Mouse (Mus musculus): ENCODE results near the gene Tmem50b. TPM values are rescaled to one million over a fixed set of nuclear protein-coding genes. Genes with fewer than 3 reads are reported as not detected.
A peak's percentile ranks its signal among the peaks of the same experiment; 100 is the strongest.

Tmem50b gene
- total and polyA plus RNA-seq, 2 experiments from 2014 or later, result 79.6 to 114 TPM

DNA sequence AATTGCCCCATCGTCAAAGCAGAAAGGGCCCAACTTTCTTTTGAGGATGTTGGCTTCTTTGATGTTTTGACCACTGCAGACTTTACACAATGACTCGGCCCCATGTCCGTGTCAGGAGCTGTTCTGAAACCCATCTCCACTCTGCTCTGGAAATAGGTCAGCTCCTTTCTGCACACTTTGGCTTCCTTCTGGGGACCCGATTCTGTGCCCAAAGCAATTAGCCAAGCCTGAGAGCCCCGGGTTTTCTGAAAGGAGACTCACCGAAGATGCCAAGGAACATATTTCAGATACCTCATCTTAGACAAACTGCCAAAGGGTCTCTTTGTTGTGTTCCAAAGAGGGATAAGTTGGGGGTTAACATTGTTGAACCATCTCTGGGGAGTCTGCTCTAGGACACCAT lies 17.0 kb upstream of the Tmem50b start:
- Histone ChIP-seq H3K4me1 (ENCODE audit: insufficient read depth, low read length) (no peaks in the 10 kb centered on the region), H3K4me2 (ENCODE audit: low read depth, low read length) (no peak overlapping the region), H3K9me3 (ENCODE audit: low read length) (no peaks in the 10 kb centered on the region), H3K4me3 (ENCODE audit: low read length) (no peak overlapping the region), H3K27ac (no peak overlapping the region), H3K36me3 (ENCODE audit: insufficient read depth, low read length) (no peaks in the 10 kb centered on the region), H3K9ac (replicated peaks; ENCODE audit: low read length) (no peak overlapping the region), H3K27me3 (ENCODE audit: insufficient read depth, low read length) (no peaks in the 10 kb centered on the region)
- 66% methylated on average over 6 of the region's 6 CpGs for WGBS
- DNase-seq (ENCODE audit: low spot score) (no peak), ATAC-seq (no peak)
- TF ChIP-seq CTCF (IDR thresholded peaks at IDR 0.05; ENCODE audit: low read depth), result no peak

DNA sequence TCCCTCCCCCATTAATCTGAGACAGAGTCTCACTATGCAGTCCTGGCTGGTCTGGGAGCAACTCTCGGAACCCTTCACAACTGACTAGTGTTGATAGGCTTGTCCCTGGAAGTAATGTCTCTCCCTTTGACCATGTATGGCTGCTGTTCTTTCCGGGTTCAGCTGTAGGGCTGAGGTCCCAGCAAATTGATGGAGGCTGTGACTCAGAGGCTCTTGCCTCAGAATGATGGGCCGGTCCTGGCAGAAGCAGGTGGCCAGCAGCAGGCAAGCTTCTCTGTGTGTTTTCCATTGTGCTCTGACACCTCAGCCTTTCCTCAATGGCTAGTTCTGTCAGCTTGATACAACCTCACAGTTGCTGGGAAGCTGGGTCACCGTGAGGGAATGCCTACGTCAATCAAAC lies 14.9 kb upstream of the Tmem50b start:
- Histone ChIP-seq H3K9ac (replicated peaks; ENCODE audit: low read length) (no peak overlapping the region), H3K36me3 (ENCODE audit: insufficient read depth, low read length) (no peaks in the 10 kb centered on the region), H3K4me1 (ENCODE audit: insufficient read depth, low read length) (no peaks in the 10 kb centered on the region), H3K4me3 (ENCODE audit: low read length) (no peak overlapping the region), H3K9me3 (ENCODE audit: low read length) (no peaks in the 10 kb centered on the region), H3K27me3 (ENCODE audit: insufficient read depth, low read length) (no peaks in the 10 kb centered on the region), H3K4me2 (ENCODE audit: low read depth, low read length) (no peak overlapping the region), H3K27ac (no peak overlapping the region)
- no peak for TF ChIP-seq CTCF (IDR thresholded peaks at IDR 0.05; ENCODE audit: low read depth)
- DNase-seq (ENCODE audit: low spot score) (no peak), ATAC-seq (no peak)
- WGBS, result 59% methylated on average over 5 of the region's 5 CpGs

- DNase-seq (ENCODE audit: low spot score) (no peak), ATAC-seq (no peak)
- Histone ChIP-seq H3K27me3 (ENCODE audit: insufficient read depth, low read length) (no peaks in the 10 kb centered on the region), H3K4me3 (ENCODE audit: low read length) (no peak overlapping the region), H3K27ac (no peak overlapping the region), H3K9ac (replicated peaks; ENCODE audit: low read length) (no peak overlapping the region), H3K4me1 (ENCODE audit: insufficient read depth, low read length) (no peaks in the 10 kb centered on the region), H3K4me2 (ENCODE audit: low read depth, low read length) (no peak overlapping the region), H3K9me3 (ENCODE audit: low read length) (no peaks in the 10 kb centered on the region), H3K36me3 (ENCODE audit: insufficient read depth, low read length) (no peaks in the 10 kb centered on the region)
- 68% methylated on average over 11 of the region's 11 CpGs for WGBS
- no peak for TF ChIP-seq CTCF (IDR thresholded peaks at IDR 0.05; ENCODE audit: low read depth)
These were observed 13.6 kb upstream of the Tmem50b start for GRCm38 (mm10) chr16:91611248-91611647.

- Histone ChIP-seq H3K4me3 (ENCODE audit: low read length) (no peak overlapping the region), H3K9ac (replicated peaks; ENCODE audit: low read length) (no peak overlapping the region), H3K27ac (no peak overlapping the region), H3K9me3 (ENCODE audit: low read length) (no peaks in the 10 kb centered on the region), H3K36me3 (ENCODE audit: insufficient read depth, low read length) (no peaks in the 10 kb centered on the region), H3K4me2 (ENCODE audit: low read depth, low read length) (no peak overlapping the region), H3K27me3 (ENCODE audit: insufficient read depth, low read length) (no peaks in the 10 kb centered on the region), H3K4me1 (ENCODE audit: insufficient read depth, low read length) (no peaks in the 10 kb centered on the region)
- ATAC-seq, result no peak
- peak; percentile 23 for DNase-seq (ENCODE audit: low spot score)
- no peak for TF ChIP-seq CTCF (IDR thresholded peaks at IDR 0.05; ENCODE audit: low read depth)
- 61% methylated on average over 9 of the region's 9 CpGs for WGBS
These were observed 12.1 kb upstream of the Tmem50b start for GRCm38 (mm10) chr16:91609501-91610245.

DNA sequence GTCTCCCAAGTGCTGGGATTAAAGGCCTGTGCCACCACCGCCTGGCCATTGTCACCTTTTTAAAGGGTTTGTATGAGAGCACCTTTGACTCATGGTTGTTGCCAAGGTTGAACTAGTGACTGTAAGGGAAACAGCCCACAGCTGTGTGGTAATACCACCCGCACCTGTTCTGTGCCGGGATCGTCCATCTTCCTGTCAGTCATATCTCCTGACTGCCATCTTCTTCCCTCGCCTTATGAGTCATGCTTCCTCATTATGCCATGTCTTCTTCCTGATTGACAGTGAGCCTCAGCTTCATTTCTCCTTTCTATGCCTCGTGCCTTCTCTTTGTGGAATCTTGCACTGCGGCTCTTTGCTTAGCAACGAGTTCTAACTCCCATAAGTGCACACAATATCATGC lies 9.4 kb upstream of the Tmem50b start:
- Histone ChIP-seq H3K4me2 (ENCODE audit: low read depth, low read length) (no peak overlapping the region), H3K4me1 (ENCODE audit: insufficient read depth, low read length) (no peaks in the 10 kb centered on the region), H3K27ac (no peak overlapping the region), H3K36me3 (ENCODE audit: insufficient read depth, low read length) (no peaks in the 10 kb centered on the region), H3K9me3 (ENCODE audit: low read length) (no peaks in the 10 kb centered on the region), H3K9ac (replicated peaks; ENCODE audit: low read length) (no peak overlapping the region), H3K27me3 (ENCODE audit: insufficient read depth, low read length) (no peaks in the 10 kb centered on the region), H3K4me3 (ENCODE audit: low read length) (no peak overlapping the region)
- ATAC-seq, result no peak
- TF ChIP-seq CTCF (IDR thresholded peaks at IDR 0.05; ENCODE audit: low read depth), result no peak
- DNase-seq (ENCODE audit: low spot score), result no peak
- 87% methylated on average over 8 of the region's 8 CpGs for WGBS

- no peaks in the 10 kb centered on the region for H3K4me1 ChIP-seq (ENCODE audit: insufficient read depth, low read length)
- no peak for TF ChIP-seq CTCF (IDR thresholded peaks at IDR 0.05; ENCODE audit: low read depth)
- H3K36me3 ChIP-seq (ENCODE audit: insufficient read depth, low read length), result no peaks in the 10 kb centered on the region
- no peaks in the 10 kb centered on the region for H3K27me3 ChIP-seq (ENCODE audit: insufficient read depth, low read length)
- no peak overlapping the region for H3K9ac ChIP-seq (replicated peaks; ENCODE audit: low read length)
- DNase-seq (ENCODE audit: low spot score) (no peak), ATAC-seq (no peak)
- 80% methylated on average over 6 of the region's 6 CpGs for WGBS
- H3K27ac ChIP-seq, result no peak overlapping the region
- H3K4me3 ChIP-seq (ENCODE audit: low read length), result no peak overlapping the region
- no peak overlapping the region for H3K4me2 ChIP-seq (ENCODE audit: low read depth, low read length)
- no peaks in the 10 kb centered on the region for H3K9me3 ChIP-seq (ENCODE audit: low read length)
These were observed 7.6 kb upstream of the Tmem50b start for GRCm38 (mm10) chr16:91605156-91605555.

GRCm38 (mm10) chr16:91601693-91602092 lies 4.1 kb upstream of the Tmem50b start:
- H3K4me3 ChIP-seq (ENCODE audit: low read length), result no peak overlapping the region
- H3K9me3 ChIP-seq (ENCODE audit: low read length), result no peaks in the 10 kb centered on the region
- H3K4me2 ChIP-seq (ENCODE audit: low read depth, low read length), result no peak overlapping the region
- H3K9ac ChIP-seq (replicated peaks; ENCODE audit: low read length), result no peak overlapping the region
- no peaks in the 10 kb centered on the region for H3K4me1 ChIP-seq (ENCODE audit: insufficient read depth, low read length)
- WGBS, result 76% methylated on average over 9 of the region's 9 CpGs
- TF ChIP-seq CTCF (IDR thresholded peaks at IDR 0.05; ENCODE audit: low read depth), result no peak
- H3K27me3 ChIP-seq (ENCODE audit: insufficient read depth, low read length), result no peaks in the 10 kb centered on the region
- H3K27ac ChIP-seq, result no peak overlapping the region
- ATAC-seq, result no peak
- DNase-seq (ENCODE audit: low spot score), result no peak
- H3K36me3 ChIP-seq (ENCODE audit: insufficient read depth, low read length), result no peaks in the 10 kb centered on the region

Measured in hindbrain, postnatal 0 days (tissue).